ENCODE assay signal across 30 mouse cellular contexts in genomic region chr8:124535451-124535850, GRCm38 (mm10). TPM values are rescaled to one million over a fixed set of nuclear protein-coding genes. Genes with fewer than 3 reads are reported as not detected.
"Had no signal": no experiment of that assay in that cellular context is flagged by ENCODE, and none has a peak within 500 bp of the region (broad histone marks: within the 10 kb centered on the region; RNA-seq: fewer than 3 reads in every experiment).

No protein-coding gene starts in this region.

- H3K4me1 ChIP-seq: hindbrain, embryonic 10.5 days; hindbrain, embryonic 12.5 days; kidney, embryonic 15.5 days; limb, embryonic 10.5 days; limb, embryonic 12.5 days; liver, embryonic 15.5 days had no signal

- H3K27ac ChIP-seq: heart, adult 2 months; hindbrain, embryonic 10.5 days; hindbrain, embryonic 12.5 days; hindbrain, embryonic 14.5 days; kidney, embryonic 15.5 days; kidney, postnatal 0 days; left cerebral cortex, adult 2 months; limb, embryonic 10.5 days; limb, embryonic 12.5 days; liver, embryonic 13.5 days; liver, embryonic 15.5 days had no signal

- DNase-seq: gastrocnemius, postnatal 10 days; gastrocnemius, postnatal 25 days; heart, adult 11 months; heart, adult 2 months; heart, postnatal 10 days; heart, postnatal 4 days; kidney, adult 11 months; kidney, adult 2 months; kidney, adult 9 months; kidney, postnatal 14 days; kidney, postnatal 36 days; layer of hippocampus, adult 9-11 months; liver; liver, embryonic 13.5 days had no signal

- ATAC-seq: hindbrain, embryonic 16.5 days; intestine, embryonic 16.5 days had no signal

- H3K9me3 ChIP-seq: heart, embryonic 12.5 days; hindbrain, embryonic 10.5 days; hindbrain, embryonic 12.5 days; kidney, embryonic 15.5 days; limb, embryonic 10.5 days; limb, embryonic 12.5 days; liver, embryonic 13.5 days; liver, embryonic 15.5 days had no signal

- H3K9ac ChIP-seq: heart, embryonic 12.5 days; hindbrain, embryonic 12.5 days; hindbrain, embryonic 14.5 days; kidney, embryonic 15.5 days; limb, embryonic 12.5 days; liver, embryonic 13.5 days; liver, embryonic 15.5 days had no signal

- H3K27me3 ChIP-seq: heart, embryonic 12.5 days; hindbrain, embryonic 12.5 days; kidney, embryonic 15.5 days; limb, embryonic 12.5 days; liver, embryonic 13.5 days; liver, embryonic 15.5 days had no signal

- H3K4me3 ChIP-seq: heart, adult 2 months; heart, embryonic 12.5 days; hindbrain, embryonic 10.5 days; hindbrain, embryonic 12.5 days; kidney, embryonic 15.5 days; left cerebral cortex, adult 2 months; limb, embryonic 10.5 days; limb, embryonic 12.5 days; liver, embryonic 13.5 days; liver, embryonic 15.5 days had no signal

- H3K4me2 ChIP-seq: heart, embryonic 12.5 days; hindbrain, embryonic 12.5 days; hindbrain, embryonic 14.5 days; kidney, embryonic 15.5 days; limb, embryonic 12.5 days; liver, embryonic 11.5 days; liver, embryonic 13.5 days; liver, embryonic 15.5 days had no signal

RNA-seq across cellular contexts. Expression of gene Agt, which starts 34.1 kb away (rescaled TPM):
- polyA plus RNA-seq: hindbrain, embryonic 10.5 days; limb, embryonic 10.5 days; limb, embryonic 12.5 days had no signal

RNA-seq across cellular contexts. Expression of gene Capn9, which starts 40.5 kb away (rescaled TPM):
- total RNA-seq: gastrocnemius, adult 18-20 months; gastrocnemius, postnatal 10 days; gastrocnemius, postnatal 25 days; heart, adult 2 months; heart, postnatal 10 days; heart, postnatal 25 days; left cerebral cortex, adult 2 months; left cerebral cortex, postnatal 14 days had no signal
- polyA plus RNA-seq: heart, adult 2 months; hindbrain, embryonic 10.5 days; hindbrain, embryonic 12.5 days; kidney, adult 2 months; limb, embryonic 10.5 days; limb, embryonic 12.5 days; liver, embryonic 11.5 days had no signal
